In the genomic region with DNA sequence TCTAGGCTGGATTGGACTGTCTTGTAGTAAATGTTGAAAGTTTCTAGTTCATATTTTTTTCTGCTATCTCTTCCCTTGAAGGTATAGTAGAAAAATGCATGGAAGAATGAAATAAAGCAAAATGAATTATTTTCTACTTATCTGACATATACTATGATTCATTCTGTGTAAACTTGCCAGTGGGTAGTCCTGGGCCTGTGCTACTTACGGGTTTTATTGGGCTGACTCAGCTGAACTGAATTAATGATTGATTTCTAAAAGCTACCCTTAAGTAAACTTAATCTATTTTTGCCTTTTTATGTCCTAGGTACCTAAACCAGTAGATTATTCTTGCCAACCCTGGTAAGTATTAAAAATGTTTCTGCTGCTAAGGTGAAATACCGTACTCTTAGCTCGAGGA, we compare ENCODE assay signal across 23 mouse cellular contexts.
"Had no signal": no experiment of that assay in that cellular context is flagged by ENCODE, and none has a peak within 500 bp of the region (broad histone marks: within the 10 kb centered on the region; RNA-seq: fewer than 3 reads in every experiment).

No protein-coding gene starts in this region.

- H3K36me3 ChIP-seq: heart, embryonic 13.5 days; heart, embryonic 15.5 days; hindbrain, embryonic 13.5 days; hindbrain, embryonic 15.5 days; limb, embryonic 10.5 days; limb, embryonic 12.5 days; liver, embryonic 13.5 days; liver, embryonic 15.5 days had no signal

- H3K9me3 ChIP-seq: heart, embryonic 13.5 days; heart, embryonic 15.5 days; hindbrain, embryonic 13.5 days; hindbrain, embryonic 15.5 days; limb, embryonic 10.5 days; limb, embryonic 12.5 days; liver, embryonic 13.5 days; liver, embryonic 15.5 days had no signal

- H3K4me1 ChIP-seq: heart, embryonic 13.5 days; heart, embryonic 15.5 days; hindbrain, embryonic 13.5 days; hindbrain, embryonic 15.5 days; limb, embryonic 10.5 days; limb, embryonic 12.5 days; liver, embryonic 13.5 days; liver, embryonic 15.5 days had no signal

- H3K4me2 ChIP-seq: heart, embryonic 11.5 days; heart, embryonic 13.5 days; heart, embryonic 15.5 days; hindbrain, embryonic 13.5 days; hindbrain, embryonic 15.5 days; limb, embryonic 12.5 days; liver, embryonic 11.5 days; liver, embryonic 13.5 days; liver, embryonic 15.5 days had no signal

- H3K9ac ChIP-seq: heart, embryonic 13.5 days; heart, embryonic 15.5 days; hindbrain, embryonic 13.5 days; hindbrain, embryonic 15.5 days; limb, embryonic 12.5 days; liver, embryonic 13.5 days; liver, embryonic 15.5 days had no signal

- H3K27me3 ChIP-seq: heart, embryonic 13.5 days; heart, embryonic 15.5 days; hindbrain, embryonic 13.5 days; hindbrain, embryonic 15.5 days; limb, embryonic 12.5 days; liver, embryonic 13.5 days; liver, embryonic 15.5 days had no signal

- DNase-seq: gastrocnemius, postnatal 14 days; gastrocnemius, postnatal 36 days; heart, adult 11 months; heart, adult 2 months; heart, postnatal 14 days; heart, postnatal 36 days; kidney, postnatal 10 days; kidney, postnatal 25 days; kidney, postnatal 4 days; liver; liver, embryonic 13.5 days had no signal

- ATAC-seq: hindbrain, postnatal 0 days had no signal

- H3K27ac ChIP-seq: heart, adult 2 months; heart, embryonic 13.5 days; heart, embryonic 15.5 days; hindbrain, embryonic 13.5 days; hindbrain, embryonic 15.5 days; hindbrain, postnatal 0 days; layer of hippocampus, adult 2 months; left cerebral cortex, adult 2 months; limb, embryonic 10.5 days; limb, embryonic 12.5 days; liver, embryonic 13.5 days; liver, embryonic 15.5 days had no signal

- H3K4me3 ChIP-seq: heart, adult 2 months; heart, embryonic 13.5 days; heart, embryonic 15.5 days; hindbrain, embryonic 13.5 days; hindbrain, embryonic 15.5 days; layer of hippocampus, adult 2 months; left cerebral cortex, adult 2 months; limb, embryonic 10.5 days; limb, embryonic 12.5 days; liver, embryonic 13.5 days; liver, embryonic 15.5 days had no signal
